Mouse (Mus musculus) neutrophil, adult 5-6 weeks (primary cell): ENCODE data around the gene Olfr934. TPM values are rescaled to one million over a fixed set of nuclear protein-coding genes. Genes with fewer than 3 reads are reported as not detected.

ENCODE experiments used
- ATAC-seq: fragments of 151-379, 151-347 bp; 2 replicates; pipeline ENCODE4 v1.8.0; 2017; ENCODE audit warnings: mild to moderate bottlenecking, moderate TSS enrichment; ENCODE audit not compliant: insufficient number of reproducible peaks, poor library complexity, low FRiP score, severe bottlenecking; ENCODE audit errors: extremely low read depth
- total RNA-seq: library from RNA; stranded (forward); fragments of 200-1000 nt; gene quantifications from 2 replicates; pipeline ENCODE4 v1.2.3, GENCODE M21; 2017

Olfr934 gene
- total RNA-seq = not detected in 2 replicates

DNA sequence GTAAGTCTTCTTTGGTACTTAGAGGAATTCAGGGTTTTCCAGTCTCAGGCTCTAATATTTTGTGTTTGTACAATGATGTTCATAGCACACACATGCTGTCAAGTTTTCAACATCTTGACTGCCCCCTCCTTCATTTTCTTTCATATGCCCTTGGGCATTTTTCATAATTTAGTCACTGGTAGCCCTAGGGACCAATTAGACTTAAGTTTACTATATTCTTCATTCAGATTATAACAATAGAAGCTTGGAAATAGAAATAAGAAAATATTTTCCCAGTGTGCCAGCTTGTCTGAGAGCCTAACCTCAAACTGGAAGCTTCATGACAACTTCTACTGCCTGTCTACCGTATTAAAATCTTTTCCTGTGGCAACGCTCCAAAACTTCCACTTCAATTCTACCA lies at the start of gene Olfr934:
Gene Olfr934 (minus strand): TSS at position 101 of the 400 bp plus-strand sequence.
- ATAC-seq = no peak

DNA sequence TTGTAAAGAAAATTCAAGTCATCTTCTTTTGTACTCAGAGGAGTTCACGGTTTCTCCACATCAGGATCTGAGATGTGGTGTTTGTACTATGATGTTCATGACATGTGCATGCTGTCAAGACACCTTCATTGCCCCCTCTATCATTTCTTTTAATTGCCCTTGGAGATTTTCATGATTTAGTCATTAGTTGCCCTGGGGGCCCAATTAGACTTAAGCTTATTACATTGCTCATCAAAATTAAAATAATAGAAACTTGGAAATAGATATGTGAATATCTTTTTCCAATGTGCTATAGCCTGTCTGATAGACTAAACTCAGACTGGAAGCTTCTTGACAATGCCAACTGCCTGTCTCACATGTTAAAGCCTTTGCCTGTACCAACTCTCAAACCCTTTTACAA lies 35.2 kb upstream of the Olfr934 start, which contains the start of gene Olfr146:
Gene Olfr146 (minus strand): TSS at position 101 of the 400 bp plus-strand sequence.
- no peak for ATAC-seq

DNA sequence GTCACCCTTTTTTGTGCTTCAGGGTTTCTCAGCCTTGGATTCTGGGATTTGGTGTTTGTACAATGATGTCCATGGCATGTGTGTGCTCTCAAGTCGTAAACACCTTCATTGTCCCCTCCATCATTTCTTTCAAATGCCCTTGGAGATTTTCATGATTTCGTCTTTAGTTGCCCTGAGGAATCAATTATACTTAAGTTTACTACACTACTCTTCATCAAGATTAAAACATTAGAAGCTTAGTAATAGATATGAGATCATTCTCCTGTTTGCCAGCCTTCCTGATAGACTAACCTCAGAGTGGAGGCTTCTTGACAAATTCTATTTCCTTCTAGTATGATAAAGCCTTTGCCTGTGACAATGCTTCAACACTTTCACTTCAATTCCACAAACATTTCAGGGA lies 11.5 kb upstream of the Olfr934 start, which contains the start of gene Olfr935:
Gene Olfr935 (minus strand): TSS at position 101 of the 400 bp plus-strand sequence.
- ATAC-seq = no peak

GRCm38 (mm10) chr9:38972013-38972412 lies 16.1 kb downstream of the Olfr934 start, which contains the start of gene Olfr933:
Olfr933 (plus strand) TSS chr9:38972313.
- no peak for ATAC-seq

DNA sequence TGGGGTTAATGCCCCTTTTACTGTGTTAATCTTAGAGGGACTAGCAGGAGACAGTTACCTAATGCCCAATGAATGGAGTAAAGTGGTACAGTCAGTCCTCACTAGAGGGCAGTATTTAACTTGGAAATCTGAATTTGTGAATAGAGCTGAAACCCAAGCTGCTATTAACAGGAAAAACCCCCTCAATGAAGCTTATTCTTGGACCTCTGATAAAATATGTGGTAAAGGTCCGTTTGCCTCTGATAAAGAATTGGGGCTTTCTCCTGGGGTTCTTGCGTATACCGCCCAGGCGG lies 34.0 kb downstream of the Olfr934 start:
- no peak for ATAC-seq

- ATAC-seq = no peak
Measured at GRCm38 (mm10) chr9:38953401-38954123, 34.6 kb downstream of the Olfr934 start.

Other genes starting within 250 kb of the Olfr934 start
- 0.12 TPM in 2 replicates for gene Olfr920, start 236.0 kb downstream of the Olfr934 start, total RNA-seq
- not detected in 2 replicates for gene Olfr921, start 215.2 kb downstream of the Olfr934 start, total RNA-seq
- not detected in 2 replicates for gene Olfr922, start 173.7 kb downstream of the Olfr934 start, total RNA-seq
- not detected in 2 replicates for gene Olfr923, start 161.8 kb downstream of the Olfr934 start, total RNA-seq
- not detected in 2 replicates for gene Olfr924, start 143.9 kb downstream of the Olfr934 start, total RNA-seq
- gene Olfr26, start 133.3 kb downstream of the Olfr934 start, total RNA-seq = not detected in 2 replicates
- not detected in 2 replicates for gene Olfr926, start 111.2 kb downstream of the Olfr934 start, total RNA-seq
- not detected in 2 replicates for gene Olfr930, start 58.5 kb downstream of the Olfr934 start, total RNA-seq
- gene Olfr933, start 16.0 kb downstream of the Olfr934 start, total RNA-seq = not detected in 2 replicates
- not detected in 2 replicates for gene Olfr935, start 11.4 kb upstream of the Olfr934 start, total RNA-seq
- 0.35 TPM in 1 of 2 replicates, not detected in the other for gene Olfr146, start 35.1 kb upstream of the Olfr934 start, total RNA-seq
- not detected in 2 replicates for gene Olfr937, start 76.6 kb upstream of the Olfr934 start, total RNA-seq
- gene Olfr938, start 90.6 kb upstream of the Olfr934 start, total RNA-seq = not detected in 2 replicates
- gene Olfr27, start 139.8 kb upstream of the Olfr934 start, total RNA-seq = 0.74 TPM in 1 of 2 replicates, not detected in the other
- gene Olfr943, start 178.0 kb upstream of the Olfr934 start, total RNA-seq = 0.12 TPM in 1 of 2 replicates, not detected in the other
- not detected in 2 replicates for gene Olfr944, start 213.6 kb upstream of the Olfr934 start, total RNA-seq